Mouse (Mus musculus): ENCODE data around the gene Sobp. TPM values are rescaled to one million over a fixed set of nuclear protein-coding genes. Genes with fewer than 3 reads are reported as not detected.

The Sobp gene
- total and polyA plus RNA-seq, 3 experiments, result under 0.01 TPM; not detected in 2

DNA sequence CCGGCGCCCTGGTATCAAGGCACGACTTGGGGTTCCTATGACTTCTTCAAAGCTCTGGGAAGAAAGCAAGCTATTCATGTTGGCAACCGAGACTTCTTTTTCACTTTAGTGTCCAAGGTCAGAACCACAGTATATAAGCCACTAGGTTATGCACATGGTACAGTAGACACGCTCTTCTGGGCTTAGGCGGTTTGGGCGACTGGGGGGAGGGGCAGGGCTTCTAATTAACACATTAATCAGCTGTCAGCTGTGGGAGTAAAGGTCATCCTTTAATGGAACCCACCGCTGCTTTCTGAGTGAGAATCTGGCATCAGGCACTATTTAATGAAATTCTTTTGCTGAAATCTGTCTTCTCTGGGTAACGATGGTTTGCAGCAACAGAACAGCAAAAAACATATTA lies 147.3 kb downstream of the Sobp start:
- DNase-seq (ENCODE audit: low spot score) (no peak), ATAC-seq (ENCODE audit: extremely low read depth, insufficient number of reproducible peaks, low FRiP score, poor library complexity, severe bottlenecking) (no peak)
- TF ChIP-seq TAL1 (conservative IDR thresholded peaks at IDR 0.05; ENCODE audit: low read depth, low read length) (no peak), POLR2AphosphoS5 (IDR thresholded peaks at IDR 0.05; ENCODE audit: insufficient replicate concordance, low read depth, low read length) (no peak), CTCF (IDR thresholded peaks at IDR 0.05; ENCODE audit: low read depth, low read length) (no peak), GATA2 (IDR thresholded peaks at IDR 0.05; ENCODE audit: borderline replicate concordance, low read depth, low read length) (no peak), GATA1 (IDR thresholded peaks at IDR 0.05; ENCODE audit: borderline replicate concordance, low read length) (no peak)

DNA sequence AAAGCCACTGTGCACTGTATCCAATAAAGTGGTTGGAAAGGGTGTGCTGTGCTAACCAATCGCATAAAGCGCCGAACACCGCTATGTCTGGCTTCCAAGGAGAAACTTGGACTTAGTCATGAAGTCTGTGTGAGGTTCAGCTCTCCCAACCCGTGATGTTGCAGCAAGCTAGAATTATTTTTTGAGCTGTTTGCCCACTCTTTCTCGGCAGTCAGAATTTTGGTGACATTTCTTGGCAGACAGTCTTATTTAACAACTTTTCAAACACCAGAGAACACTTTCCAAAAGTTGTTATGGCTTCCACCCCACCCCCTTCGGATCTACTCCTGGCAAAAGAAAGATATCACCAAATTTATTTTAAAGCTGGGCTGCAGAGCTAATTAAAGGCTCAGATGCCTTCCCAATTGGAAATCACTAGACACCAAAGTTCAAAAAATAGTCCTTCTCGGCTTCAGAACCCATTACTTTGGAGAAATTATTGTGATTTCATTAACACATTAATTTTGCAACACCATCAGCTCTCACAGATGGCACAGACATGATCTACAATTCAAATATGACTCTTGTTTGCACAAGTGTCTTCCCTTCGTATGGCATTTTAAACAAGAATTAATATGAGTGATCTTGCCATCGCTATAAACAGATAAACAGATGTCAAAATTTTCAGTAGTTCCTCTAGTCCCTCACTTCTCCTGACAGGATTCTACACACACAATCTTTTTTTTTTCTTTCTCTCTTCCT lies 150.7 kb downstream of the Sobp start:
- H3K9me3 ChIP-seq (replicated peaks), result peaks cover 6% of the 10 kb centered on the region; the same call in 1 of the 2 replicates
- no peak overlapping the region for H3K4me3 ChIP-seq (ENCODE audit: low read depth, low read length)
- no peaks in the 10 kb centered on the region for H3K27me3 ChIP-seq (ENCODE audit: insufficient read depth, low read length)
- no peaks in the 10 kb centered on the region for H3K36me3 ChIP-seq (replicated peaks)
- ATAC-seq (ENCODE audit: extremely low read depth, insufficient number of reproducible peaks, low FRiP score, poor library complexity, severe bottlenecking), result no peak
- no peaks in the 10 kb centered on the region for H3K4me1 ChIP-seq (ENCODE audit: insufficient read depth, low read depth, low read length)
- no peak for DNase-seq (ENCODE audit: low spot score)
- TF ChIP-seq TAL1 (conservative IDR thresholded peaks at IDR 0.05; ENCODE audit: low read depth, low read length), result no peak
- TF ChIP-seq POLR2AphosphoS5 (IDR thresholded peaks at IDR 0.05; ENCODE audit: insufficient replicate concordance, low read depth, low read length), result no peak
- no peak for TF ChIP-seq GATA2 (IDR thresholded peaks at IDR 0.05; ENCODE audit: borderline replicate concordance, low read depth, low read length)
- no peak for TF ChIP-seq CTCF (IDR thresholded peaks at IDR 0.05; ENCODE audit: low read depth, low read length)
- no peak for TF ChIP-seq GATA1 (IDR thresholded peaks at IDR 0.05; ENCODE audit: borderline replicate concordance, low read length)

More for the DNA sequence above, 147.3 kb downstream of the Sobp start:
- H3K4me1 ChIP-seq (ENCODE audit: insufficient read depth, low read depth, low read length), result no peaks in the 10 kb centered on the region
- no peak overlapping the region for H3K4me3 ChIP-seq (ENCODE audit: low read depth, low read length)
- no peaks in the 10 kb centered on the region for H3K27me3 ChIP-seq (ENCODE audit: insufficient read depth, low read length)
- H3K9me3 ChIP-seq (replicated peaks), result no peaks in the 10 kb centered on the region
- H3K36me3 ChIP-seq (replicated peaks), result no peaks in the 10 kb centered on the region

DNA sequence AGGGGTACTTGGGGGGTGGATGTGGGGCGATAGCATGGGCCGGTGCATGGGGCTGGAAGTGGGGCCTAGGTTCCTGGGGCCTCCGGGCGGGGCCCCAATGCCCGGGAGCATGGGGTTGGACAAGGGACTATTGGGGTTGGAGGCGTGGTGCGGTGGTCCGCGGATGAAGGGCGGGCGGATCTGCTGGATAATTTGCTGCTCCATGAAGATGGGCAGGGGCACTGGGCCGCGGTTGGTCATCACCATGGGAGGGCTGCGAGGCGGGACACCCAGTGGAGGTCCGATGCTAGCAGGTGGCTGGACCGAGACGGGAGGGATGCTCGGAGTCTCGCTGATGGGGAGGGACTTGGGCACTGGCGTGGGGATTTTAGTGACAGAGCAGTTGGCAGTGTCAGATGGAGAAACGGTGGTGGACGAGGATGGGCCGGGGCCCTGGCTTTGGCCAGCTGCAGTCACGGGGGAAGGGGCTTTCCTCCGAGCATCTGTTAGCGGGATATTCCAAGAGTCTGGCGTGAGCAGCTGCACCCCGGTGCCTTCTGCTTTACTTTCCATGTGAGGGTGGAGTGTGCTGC lies 152.1 kb downstream of the Sobp start:
- TF ChIP-seq CTCF (IDR thresholded peaks at IDR 0.05; ENCODE audit: low read depth, low read length) (no peak), GATA2 (IDR thresholded peaks at IDR 0.05; ENCODE audit: borderline replicate concordance, low read depth, low read length) (no peak), TAL1 (conservative IDR thresholded peaks at IDR 0.05; ENCODE audit: low read depth, low read length) (no peak), POLR2AphosphoS5 (IDR thresholded peaks at IDR 0.05; ENCODE audit: insufficient replicate concordance, low read depth, low read length) (no peak), GATA1 (IDR thresholded peaks at IDR 0.05; ENCODE audit: borderline replicate concordance, low read length) (no peak)
- Histone ChIP-seq H3K36me3 (replicated peaks) (no peaks in the 10 kb centered on the region), H3K4me1 (ENCODE audit: insufficient read depth, low read depth, low read length) (no peaks in the 10 kb centered on the region), H3K4me3 (ENCODE audit: low read depth, low read length) (no peak overlapping the region), H3K27me3 (ENCODE audit: insufficient read depth, low read length) (no peaks in the 10 kb centered on the region), H3K9me3 (replicated peaks) (peaks cover 6% of the 10 kb centered on the region; the same call in 1 of the 2 replicates)
- DNase-seq (ENCODE audit: low spot score) (no peak), ATAC-seq (ENCODE audit: extremely low read depth, insufficient number of reproducible peaks, low FRiP score, poor library complexity, severe bottlenecking) (no peak)

DNA sequence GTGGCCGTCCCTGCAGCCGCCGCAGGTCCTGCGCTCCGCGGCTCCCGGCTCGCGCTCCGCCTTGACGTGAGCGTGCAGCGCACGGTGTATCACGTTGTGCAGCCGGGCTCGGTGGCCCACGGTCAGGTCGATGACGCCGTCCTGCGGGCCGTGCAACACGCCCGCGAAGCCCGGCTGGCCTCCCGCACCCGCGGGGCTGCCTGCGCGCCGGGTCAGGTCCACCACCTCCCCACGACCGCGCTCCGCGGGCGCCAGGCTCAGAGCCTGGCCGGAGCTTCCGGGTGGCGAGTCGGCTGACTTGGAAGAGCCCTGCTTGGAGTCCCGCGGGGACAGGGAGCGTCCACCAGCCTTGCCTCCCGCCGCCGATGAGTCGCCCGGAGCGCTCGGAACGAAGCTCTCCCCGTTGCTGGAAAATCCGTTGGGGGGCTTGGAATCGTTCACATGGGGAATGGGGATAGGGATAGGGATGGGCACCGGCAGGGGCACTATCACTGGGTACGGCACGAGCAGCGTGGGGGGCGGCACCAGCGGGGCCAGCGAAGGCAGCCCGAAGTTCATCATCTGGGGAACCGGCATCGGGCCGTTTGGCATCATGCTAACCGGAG lies 152.7 kb downstream of the Sobp start:
- no peaks in the 10 kb centered on the region for H3K36me3 ChIP-seq (replicated peaks)
- no peak overlapping the region for H3K4me3 ChIP-seq (ENCODE audit: low read depth, low read length)
- DNase-seq (ENCODE audit: low spot score) (no peak), ATAC-seq (ENCODE audit: extremely low read depth, insufficient number of reproducible peaks, low FRiP score, poor library complexity, severe bottlenecking) (no peak)
- no peak for TF ChIP-seq POLR2AphosphoS5 (IDR thresholded peaks at IDR 0.05; ENCODE audit: insufficient replicate concordance, low read depth, low read length)
- TF ChIP-seq TAL1 (conservative IDR thresholded peaks at IDR 0.05; ENCODE audit: low read depth, low read length), result no peak
- no peak for TF ChIP-seq CTCF (IDR thresholded peaks at IDR 0.05; ENCODE audit: low read depth, low read length)
- no peak for TF ChIP-seq GATA2 (IDR thresholded peaks at IDR 0.05; ENCODE audit: borderline replicate concordance, low read depth, low read length)
- no peak for TF ChIP-seq GATA1 (IDR thresholded peaks at IDR 0.05; ENCODE audit: borderline replicate concordance, low read length)
- H3K27me3 ChIP-seq (ENCODE audit: insufficient read depth, low read length), result no peaks in the 10 kb centered on the region
- peaks cover 6% of the 10 kb centered on the region; the same call in 1 of the 2 replicates for H3K9me3 ChIP-seq (replicated peaks)
- H3K4me1 ChIP-seq (ENCODE audit: insufficient read depth, low read depth, low read length), result no peaks in the 10 kb centered on the region

DNA sequence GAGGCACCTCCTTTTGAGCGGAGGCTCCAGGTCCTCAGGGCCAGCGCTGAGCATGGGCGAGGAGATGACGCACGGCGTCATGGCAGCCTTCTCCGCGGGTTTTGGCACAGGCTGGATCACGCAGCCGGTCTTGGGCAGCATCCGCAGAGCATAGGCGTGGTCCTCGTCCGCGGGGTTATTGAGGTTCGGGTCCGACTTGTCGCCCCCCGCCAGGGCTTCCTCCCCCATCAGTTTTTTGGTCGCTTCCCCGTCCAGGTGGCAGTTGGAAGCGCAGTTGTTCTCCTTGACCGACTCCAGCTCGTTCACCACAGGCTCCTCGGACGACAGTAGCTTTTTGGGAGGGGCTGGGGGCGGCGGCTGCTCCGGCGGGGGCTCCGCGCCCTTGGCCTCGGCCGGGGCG lies 153.3 kb downstream of the Sobp start:
- Histone ChIP-seq H3K36me3 (replicated peaks) (no peaks in the 10 kb centered on the region), H3K4me3 (ENCODE audit: low read depth, low read length) (no peak overlapping the region), H3K9me3 (replicated peaks) (peaks cover 6% of the 10 kb centered on the region; the same call in 1 of the 2 replicates), H3K27me3 (ENCODE audit: insufficient read depth, low read length) (no peaks in the 10 kb centered on the region), H3K4me1 (ENCODE audit: insufficient read depth, low read depth, low read length) (no peaks in the 10 kb centered on the region)
- no peak for TF ChIP-seq CTCF (IDR thresholded peaks at IDR 0.05; ENCODE audit: low read depth, low read length)
- TF ChIP-seq GATA2 (IDR thresholded peaks at IDR 0.05; ENCODE audit: borderline replicate concordance, low read depth, low read length), result no peak
- TF ChIP-seq POLR2AphosphoS5 (IDR thresholded peaks at IDR 0.05; ENCODE audit: insufficient replicate concordance, low read depth, low read length), result no peak
- DNase-seq (ENCODE audit: low spot score) (no peak), ATAC-seq (ENCODE audit: extremely low read depth, insufficient number of reproducible peaks, low FRiP score, poor library complexity, severe bottlenecking) (no peak)

DNA sequence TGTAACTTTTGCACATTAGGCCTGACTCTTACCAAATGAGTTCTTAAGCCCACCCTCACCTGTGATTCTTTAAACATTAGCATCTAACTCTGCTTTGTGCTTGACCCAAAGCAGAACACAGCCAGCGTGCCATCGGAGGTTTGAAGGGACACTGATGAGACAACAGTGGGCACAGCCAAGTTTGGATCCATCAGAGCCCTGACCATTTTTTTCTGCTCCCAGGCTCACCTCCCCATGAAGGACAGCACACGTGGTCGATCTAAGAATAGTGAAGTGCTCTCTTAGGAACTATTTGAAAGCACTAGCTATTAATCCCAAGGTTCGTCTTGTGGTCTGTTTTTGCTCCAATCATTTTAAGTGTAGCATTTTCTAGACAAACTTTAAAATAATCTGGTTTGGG lies 159.5 kb downstream of the Sobp start:
- no peak for ATAC-seq (ENCODE audit: extremely low read depth, insufficient number of reproducible peaks, low FRiP score, poor library complexity, severe bottlenecking)
- TF ChIP-seq TAL1 (conservative IDR thresholded peaks at IDR 0.05; ENCODE audit: low read depth, low read length), result no peak
- no peak for TF ChIP-seq CTCF (IDR thresholded peaks at IDR 0.05; ENCODE audit: low read depth, low read length)
- no peak for TF ChIP-seq GATA1 (IDR thresholded peaks at IDR 0.05; ENCODE audit: borderline replicate concordance, low read length)
- no peak for TF ChIP-seq POLR2AphosphoS5 (IDR thresholded peaks at IDR 0.05; ENCODE audit: insufficient replicate concordance, low read depth, low read length)
- TF ChIP-seq GATA2 (IDR thresholded peaks at IDR 0.05; ENCODE audit: borderline replicate concordance, low read depth, low read length), result no peak
- no peaks in the 10 kb centered on the region for H3K9me3 ChIP-seq (replicated peaks)
- no peaks in the 10 kb centered on the region for H3K4me1 ChIP-seq (ENCODE audit: insufficient read depth, low read depth, low read length)
- DNase-seq (ENCODE audit: low spot score), result no peak
- no peaks in the 10 kb centered on the region for H3K36me3 ChIP-seq (replicated peaks)
- no peak overlapping the region for H3K4me3 ChIP-seq (ENCODE audit: low read depth, low read length)
- H3K27me3 ChIP-seq (ENCODE audit: insufficient read depth, low read length), result 0 out of 2 replicates have a peak, but pooled peaks cover 4% of the 10 kb centered on the region
